Mouse (Mus musculus) heart, adult 18-20 months (tissue): ENCODE data around the gene Pafah1b3. TPM values are rescaled to one million over a fixed set of nuclear protein-coding genes. Genes with fewer than 3 reads are reported as not detected.
A peak's percentile ranks its signal among the peaks of the same experiment; 100 is the strongest.
"Not testable (repeated sequence)": the region's sequence is repeated elsewhere in the genome, so short reads cannot be mapped to it uniquely, and the experiment has no call there.

Source experiments
- DNase-seq, 2 experiments: peaks; one replicate each; pipeline ENCODE4 v3.0.0; 2021 to 2022; ENCODE audit warnings: mixed read lengths in 1 of 2
- total RNA-seq, 2 experiments: library from RNA; stranded (reverse); gene quantifications; 2 replicates each; pipeline ENCODE4 v1.2.3; 2021

The Pafah1b3 gene
- total RNA-seq, 2 experiments from 2014 or later, result 4.0 to 5.6 TPM

DNA sequence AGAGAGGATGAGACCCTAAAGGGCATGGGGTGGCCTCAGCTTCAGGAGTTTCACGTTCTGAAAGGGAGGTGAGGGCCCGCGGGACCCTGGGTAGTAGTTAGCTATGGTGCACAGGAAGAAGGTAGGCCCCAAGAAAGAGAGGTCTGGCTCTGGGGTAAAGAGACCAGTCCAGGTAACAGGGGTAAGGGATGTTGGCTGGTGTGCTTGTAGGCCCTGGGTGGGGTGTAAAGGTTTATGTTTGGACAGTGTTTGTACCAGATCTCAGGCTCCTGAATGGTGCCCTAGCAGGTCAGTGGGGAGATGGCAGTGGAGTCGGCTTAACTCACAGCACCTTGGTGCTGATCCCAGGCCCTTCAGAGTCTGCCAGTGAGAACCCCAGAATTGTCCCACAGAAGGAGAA lies 28.8 kb downstream of the Pafah1b3 start:
- no peak for DNase-seq

DNA sequence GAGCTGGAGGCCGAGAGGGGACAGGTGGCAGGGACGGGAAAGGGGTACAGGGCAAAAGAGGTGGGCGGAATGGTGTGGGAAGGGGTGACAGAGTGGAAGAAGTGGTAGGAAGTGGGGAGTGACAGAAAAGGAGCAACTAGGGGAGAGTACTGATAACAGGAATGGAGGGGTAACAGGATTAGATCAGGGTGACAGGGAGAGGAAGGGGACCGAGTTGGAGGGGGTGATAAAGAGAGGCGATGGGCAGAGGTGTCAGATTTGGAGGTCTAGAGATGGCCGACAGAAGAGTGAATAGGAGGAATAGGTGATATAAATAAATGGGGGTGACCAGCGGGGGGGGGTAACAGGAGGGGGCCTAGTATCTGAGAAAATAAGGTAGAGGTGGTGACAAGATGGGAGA lies 29.2 kb downstream of the Pafah1b3 start:
- no peak for DNase-seq

DNA sequence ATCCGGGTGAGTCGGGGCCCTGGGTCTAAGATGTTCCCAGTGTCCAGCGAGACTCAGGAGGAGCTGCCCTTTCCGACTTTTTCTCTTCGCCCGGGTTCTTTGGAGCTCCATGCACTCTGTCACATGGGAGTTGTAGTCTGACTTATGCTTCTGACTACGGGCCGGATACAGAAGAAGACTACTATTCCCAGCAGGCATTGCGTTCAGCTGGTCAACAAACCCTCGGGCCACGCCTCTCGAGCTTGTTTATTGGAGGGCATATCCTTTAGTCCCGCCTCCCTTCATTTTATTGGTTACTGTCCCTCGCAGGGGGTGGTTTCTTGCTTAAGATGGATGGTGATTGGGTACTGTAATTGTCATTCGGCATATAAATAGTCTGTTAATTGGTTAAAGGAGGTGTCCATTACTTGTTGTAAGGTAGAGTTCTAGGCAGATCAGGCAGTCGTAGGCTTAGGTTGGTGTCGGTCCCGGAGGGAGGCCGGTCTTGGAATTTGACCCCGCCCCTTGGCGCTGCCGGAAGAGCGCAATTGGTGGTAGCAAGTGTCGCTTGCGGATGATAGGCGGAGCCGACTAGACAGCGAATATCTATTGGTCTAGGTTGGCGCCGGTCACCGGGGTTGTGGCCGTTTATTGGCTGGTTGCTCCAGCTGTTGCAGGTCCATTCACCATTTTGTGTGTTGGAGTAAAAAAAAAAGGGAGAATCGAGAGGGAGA lies 29.9 kb downstream of the Pafah1b3 start:
- peak; percentile 99 to 100 for DNase-seq

DNA sequence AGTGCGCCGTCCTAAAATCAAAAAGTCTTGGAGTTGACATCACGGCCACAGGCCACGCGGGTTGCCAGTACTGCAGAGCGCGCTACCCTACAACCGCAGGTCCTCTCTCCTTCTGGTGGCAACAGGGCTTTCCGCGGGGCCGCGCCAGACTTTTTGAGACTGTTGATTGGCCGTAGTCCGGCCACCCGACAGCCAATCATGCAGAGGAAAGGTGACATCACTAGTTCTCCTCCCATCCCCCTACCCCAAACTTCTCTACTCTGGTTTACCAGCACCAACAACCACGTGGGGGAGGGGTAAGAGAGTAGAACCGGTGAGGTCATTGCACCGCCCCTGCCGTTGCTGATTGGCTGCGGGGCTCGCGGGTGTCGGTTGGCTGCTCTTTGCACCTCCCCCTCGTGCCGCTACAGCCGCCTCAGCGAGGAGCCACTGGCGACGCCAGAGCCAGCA lies 30.5 kb downstream of the Pafah1b3 start, which contains the start of gene Cic:
TSS of gene Cic (plus strand) at position 404 of the 450 bp plus-strand sequence.
- peak in 1 of 2 experiments; percentile 100 for DNase-seq

GRCm38 (mm10) chr7:25266180-25266962 lies 31.4 kb downstream of the Pafah1b3 start:
- no peak for DNase-seq

DNA sequence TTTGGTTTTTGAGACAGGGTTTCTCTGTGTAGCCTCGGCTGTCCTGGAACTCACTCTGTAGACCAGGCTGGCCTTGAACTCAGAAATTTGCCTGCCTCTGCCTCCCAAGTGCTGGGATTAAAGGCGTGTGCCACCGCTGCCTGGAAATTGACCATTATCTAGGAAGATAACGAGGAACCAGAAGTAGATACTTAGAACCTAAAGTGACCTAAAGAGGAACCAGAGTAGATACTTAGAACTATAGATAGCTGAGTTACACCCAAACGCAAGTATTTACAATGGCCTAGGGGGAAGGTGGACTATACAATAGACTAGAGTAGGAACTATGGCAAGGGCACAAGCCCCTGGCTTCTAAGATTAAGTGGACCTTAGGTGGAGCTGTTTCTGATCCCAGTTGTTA lies 32.0 kb downstream of the Pafah1b3 start:
- DNase-seq, result not testable (repeated sequence)

DNA sequence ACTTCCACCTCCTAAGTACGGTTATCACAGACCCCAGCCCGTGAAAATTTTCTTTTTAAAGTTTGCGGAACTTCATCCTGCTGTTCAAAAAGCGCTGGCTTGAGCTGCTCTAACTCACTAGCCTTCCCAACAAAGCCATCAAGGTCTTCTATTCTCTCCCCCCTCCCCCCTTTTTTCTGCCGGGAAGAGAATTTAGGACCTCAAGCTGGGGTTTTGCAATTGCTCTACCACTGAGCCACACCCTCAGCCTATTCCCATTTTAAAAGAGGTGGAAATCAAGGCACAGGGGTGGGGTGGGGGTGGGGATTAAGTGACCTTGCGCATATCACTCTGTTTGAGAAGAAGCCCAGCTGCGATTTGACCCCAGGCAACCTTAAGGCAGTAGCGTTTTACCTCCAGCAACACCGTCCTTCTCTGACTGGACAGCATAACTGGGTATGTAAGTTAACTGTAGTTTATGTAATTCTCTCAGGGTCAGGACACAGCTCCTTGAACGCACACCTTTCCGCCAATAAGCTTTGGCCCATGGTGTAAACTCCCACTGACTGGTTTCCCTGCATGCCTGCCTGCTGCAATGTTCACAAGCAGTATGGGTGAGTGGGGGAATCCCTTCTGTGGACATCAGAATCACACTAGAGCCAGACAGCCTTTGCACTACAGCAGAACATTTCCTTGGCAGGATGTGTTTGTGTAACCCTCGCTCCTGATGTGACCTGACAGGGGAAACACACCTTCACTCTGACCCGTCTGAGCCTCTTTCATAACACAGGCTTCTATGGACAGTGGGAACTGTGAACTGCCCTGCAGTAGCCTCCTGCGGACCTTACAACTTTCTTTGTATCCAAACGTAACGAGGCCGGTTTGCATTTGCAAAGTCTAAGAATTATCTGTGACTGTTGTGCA lies 33.6 kb downstream of the Pafah1b3 start:
- no peak for DNase-seq

GRCm38 (mm10) chr7:25261896-25262295 lies 35.9 kb downstream of the Pafah1b3 start:
- DNase-seq, result no peak

- DNase-seq, result peak in 1 of 2 experiments; percentile 59
These were observed 46.0 kb downstream of the Pafah1b3 start for GRCm38 (mm10) chr7:25251822-25252221.

DNA sequence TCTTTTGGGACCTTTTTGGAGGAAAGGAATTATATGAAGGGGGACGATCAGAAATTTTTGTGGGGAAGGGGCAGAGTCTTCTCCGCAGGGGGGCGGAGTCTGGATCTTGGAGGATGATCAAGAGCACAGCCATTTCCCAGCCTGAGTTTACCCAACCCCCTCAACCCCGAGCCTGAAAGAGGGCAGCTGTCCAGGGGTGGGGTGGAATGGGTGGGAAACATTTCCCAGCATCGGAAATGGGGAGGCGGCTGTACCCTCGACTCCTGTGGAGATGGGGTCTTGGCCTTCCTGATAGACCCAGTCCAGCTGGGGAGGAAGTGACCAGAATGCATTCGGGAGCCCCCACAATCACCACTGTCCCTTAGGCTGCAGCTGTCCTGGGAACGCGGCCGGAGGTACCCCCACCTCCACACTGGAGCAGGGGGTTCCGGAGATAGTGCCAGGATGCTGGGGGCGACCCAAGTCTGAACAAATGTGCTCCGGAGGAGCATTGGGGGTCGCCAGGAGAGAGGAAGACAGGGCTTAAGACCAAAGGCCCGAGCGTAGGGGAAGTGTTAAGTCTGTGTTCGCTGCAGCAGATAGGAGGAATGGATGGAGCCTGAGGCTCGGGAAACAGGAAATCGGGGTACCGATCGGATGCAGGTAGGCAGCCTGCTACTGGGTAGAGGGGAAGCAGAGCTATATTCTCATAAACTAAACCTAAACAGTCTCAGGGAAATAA lies 46.6 kb downstream of the Pafah1b3 start:
- peak; percentile 79 to 86 for DNase-seq

DNA sequence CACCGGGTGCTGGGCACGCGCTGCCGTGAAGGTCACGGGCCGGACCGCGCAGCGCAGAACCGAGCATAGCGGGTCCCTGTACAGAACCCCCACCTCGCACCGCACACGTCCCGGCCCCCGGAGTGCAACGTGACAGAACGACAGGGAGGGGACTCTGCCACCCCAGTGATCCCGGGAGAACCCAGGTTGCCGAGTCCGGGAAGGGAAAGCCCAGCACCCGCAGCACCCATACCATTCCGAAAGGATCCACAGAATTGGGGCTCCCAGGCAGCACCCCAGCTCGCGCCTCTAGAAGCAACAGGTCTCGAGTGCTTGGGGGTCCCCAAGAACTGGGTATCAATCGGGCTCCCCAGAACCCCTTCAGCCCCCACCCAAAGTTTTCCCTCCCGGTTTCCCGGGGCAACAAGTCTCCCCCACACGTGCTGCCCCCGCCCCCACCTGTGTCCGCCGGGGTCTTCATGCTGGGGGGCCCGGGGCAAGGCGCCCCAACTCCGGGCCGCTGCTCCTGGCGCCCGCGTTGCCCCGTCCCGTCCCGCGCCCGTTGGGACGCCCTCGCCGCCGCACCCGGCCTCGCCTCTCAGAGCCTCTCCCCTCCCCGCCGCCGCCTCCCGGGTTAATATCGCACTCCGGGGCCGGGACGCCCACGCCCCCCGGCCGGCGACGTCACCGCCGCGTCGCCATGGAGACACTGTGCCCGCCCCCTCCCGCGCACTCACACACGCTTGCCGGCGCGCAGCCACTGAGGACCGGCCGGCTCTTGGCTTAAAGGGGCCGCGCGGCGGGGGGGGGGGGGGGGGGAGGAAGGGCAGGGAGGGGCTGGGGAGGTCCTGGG lies 47.4 kb downstream of the Pafah1b3 start, which contains the start of gene Erf:
TSS of gene Erf (minus strand) at position 621 of the 832 bp plus-strand sequence.
- DNase-seq, result peak; percentile 96

DNA sequence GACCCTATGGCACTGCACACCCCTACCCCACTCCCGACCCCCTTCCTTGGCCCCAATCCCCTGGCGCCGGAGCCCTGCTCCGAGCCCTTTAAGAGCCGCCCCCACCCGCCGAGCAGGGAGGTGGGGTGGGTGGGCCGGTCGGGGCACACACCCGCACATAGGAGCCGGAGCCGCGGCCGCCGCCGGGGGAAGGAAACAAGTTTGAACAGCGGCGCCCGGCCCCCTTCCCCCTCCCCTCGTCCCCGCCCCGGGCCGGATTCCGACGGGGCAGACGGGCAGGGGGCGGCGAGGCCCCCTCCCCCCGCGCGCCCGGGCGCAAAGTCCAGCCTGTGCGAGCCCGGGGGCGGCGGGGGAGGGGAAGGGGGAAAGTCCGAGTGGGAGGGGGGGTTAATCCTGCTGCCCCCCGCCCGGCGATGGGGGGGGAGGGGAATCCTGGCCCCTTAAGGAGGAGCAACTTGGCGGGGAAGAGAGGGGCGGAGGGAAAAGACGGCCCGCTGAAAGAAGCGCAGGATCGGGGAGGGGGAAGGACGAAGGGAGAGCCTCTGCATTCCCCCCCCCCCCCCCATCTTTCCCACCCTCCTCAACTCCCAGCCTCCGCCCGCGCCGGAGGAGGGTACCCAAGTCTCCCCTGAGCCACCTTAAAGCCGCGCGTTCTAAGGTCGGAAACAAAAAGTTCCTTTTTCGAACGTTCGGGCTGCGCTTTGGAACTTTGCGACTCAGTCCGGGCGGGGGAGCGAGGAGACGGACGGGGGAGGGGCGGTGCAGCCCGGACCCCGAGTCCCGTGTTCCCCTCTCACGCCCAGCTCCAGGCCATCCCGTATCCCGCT lies 48.3 kb downstream of the Pafah1b3 start:
- peak; percentile 82 to 87 for DNase-seq

GRCm38 (mm10) chr7:25248846-25249313 lies 48.9 kb downstream of the Pafah1b3 start:
- DNase-seq, result peak in 1 of 2 experiments; percentile 82

DNA sequence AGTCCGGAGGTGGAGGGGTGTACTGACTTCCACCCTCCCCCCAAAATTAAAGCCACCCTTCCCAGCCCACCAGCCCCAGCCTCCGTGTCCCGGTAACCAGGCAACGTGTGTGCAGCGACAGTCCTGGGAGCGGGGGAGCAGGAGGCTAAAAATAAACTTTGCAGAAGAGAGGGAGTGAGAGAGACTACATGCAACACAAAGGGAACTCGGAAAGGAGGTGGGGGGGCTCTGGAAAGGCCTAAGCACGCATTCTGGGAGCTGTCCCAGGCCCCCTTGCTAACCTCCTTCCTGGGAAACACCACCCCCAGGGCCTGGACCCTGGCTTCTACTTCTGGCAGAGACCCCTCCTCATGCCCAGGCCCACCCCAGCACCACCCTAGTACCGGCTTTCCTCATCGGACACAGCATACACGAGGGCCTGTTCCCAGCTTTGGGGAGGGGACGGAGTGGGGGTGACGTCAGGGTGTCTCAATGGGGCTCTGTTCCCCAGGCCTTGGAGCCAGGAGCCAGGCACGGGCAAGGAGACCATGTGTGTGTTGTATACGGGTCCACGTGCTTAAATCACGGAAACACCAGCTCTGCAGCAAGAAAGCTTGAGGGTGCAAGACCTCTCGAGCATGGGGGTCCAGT lies 49.7 kb downstream of the Pafah1b3 start:
- DNase-seq, result peak; percentile 57 to 69

GRCm38 (mm10) chr7:25247498-25247897 lies 50.3 kb downstream of the Pafah1b3 start:
- no peak for DNase-seq

DNA sequence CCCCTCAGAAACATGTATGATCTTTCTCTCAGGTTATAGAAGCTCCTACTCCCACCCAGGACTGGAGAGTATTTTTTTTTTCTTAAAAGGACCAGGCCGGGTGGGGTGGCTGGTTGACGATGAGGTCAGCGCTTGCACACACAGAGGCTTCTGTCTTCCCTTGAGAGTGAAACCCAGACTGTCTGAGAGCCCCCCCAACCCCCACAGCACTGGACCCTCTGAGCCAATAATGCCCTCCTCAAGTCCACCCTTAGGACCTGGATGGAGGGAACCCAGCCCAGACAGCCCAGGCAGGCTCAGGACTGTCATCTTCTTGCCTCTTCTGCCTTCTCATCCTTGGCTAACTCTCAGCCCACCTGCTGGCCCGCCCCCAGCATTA lies 51.0 kb downstream of the Pafah1b3 start:
- no peak for DNase-seq

DNA sequence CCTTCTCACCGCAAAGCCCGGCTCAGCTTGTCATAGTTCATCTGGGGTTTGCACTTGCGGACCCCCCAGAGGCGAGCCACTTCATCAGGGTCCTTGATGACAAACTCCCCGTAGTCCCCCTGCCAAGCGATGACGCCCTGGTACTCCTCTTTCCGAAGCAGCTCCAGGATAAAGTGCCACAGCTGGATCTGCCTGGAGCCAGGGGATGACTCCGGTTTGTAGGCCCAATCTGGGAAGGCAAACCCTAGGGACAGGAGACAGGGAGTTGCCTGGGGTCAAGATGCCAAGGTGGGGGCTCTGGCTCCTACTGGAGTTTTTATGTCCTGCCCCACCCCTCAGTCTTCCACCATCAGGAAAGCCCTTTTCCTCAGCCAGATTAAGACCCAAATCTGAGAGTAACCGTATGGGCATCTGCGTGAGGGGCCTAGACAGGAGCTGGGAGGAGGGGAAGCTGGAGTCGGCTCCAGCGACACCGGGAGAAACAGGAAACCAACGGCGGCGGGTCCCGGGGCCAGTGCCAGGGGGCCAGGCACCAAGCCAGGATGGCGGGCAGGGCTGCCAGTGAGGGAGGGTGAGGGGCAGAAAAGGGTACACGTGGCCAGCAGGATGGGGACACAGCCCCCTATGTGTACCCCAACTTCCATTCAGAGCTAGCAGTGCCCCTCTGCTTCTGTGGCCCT lies 51.6 kb downstream of the Pafah1b3 start:
- peak; percentile 59 to 68 for DNase-seq
